Mouse (Mus musculus) lung, embryonic 15.5 days (tissue): ENCODE measurements at regions not wholly inside any gene's neighbourhood (a gene's known extent, or its start where the extent isn't known, plus 50 kb on each side); places are given as distances from the start of the nearest gene placed in this dataset.
A peak's percentile ranks its signal among the peaks of the same experiment; 100 is the strongest.

Source experiments
- ATAC-seq: fragments of 200-750 bp; cut with Nextera tagmentation; 2 replicates; pipeline ENCODE4 v1.8.0; 2017; ENCODE audit warnings: moderate number of reproducible peaks, borderline replicate concordance; ENCODE audit not compliant: low FRiP score, low TSS enrichment; ENCODE audit errors: extremely low read depth
- H3K27ac ChIP-seq: fragments of 300-500 bp; sonication (generic); 2 replicates; pipeline ENCODE4 v1.5.1; 2015; ENCODE audit warnings: moderate library complexity, mild to moderate bottlenecking, inconsistent platforms
- H3K27me3 ChIP-seq: fragments of 300-500 bp; sonication (generic); 2 replicates; pipeline ENCODE4 v1.6.1; 2015; ENCODE audit warnings: inconsistent platforms
- H3K36me3 ChIP-seq: fragments of 300-500 bp; sonication (generic); 2 replicates; pipeline ENCODE4 v1.6.1; 2015; ENCODE audit warnings: inconsistent platforms
- H3K4me1 ChIP-seq: fragments of 300-500 bp; sonication (generic); 2 replicates; pipeline ENCODE4 v1.6.1; 2015; ENCODE audit warnings: inconsistent platforms
- H3K4me2 ChIP-seq: fragments of 300-500 bp; sonication (generic); 2 replicates; pipeline ENCODE4 v1.6.1; 2015; ENCODE audit warnings: inconsistent platforms, mild to moderate bottlenecking, moderate library complexity
- H3K4me3 ChIP-seq: fragments of 300-500 bp; sonication (generic); 2 replicates; pipeline ENCODE4 v1.5.1; 2015; ENCODE audit warnings: mild to moderate bottlenecking, inconsistent platforms
- H3K9ac ChIP-seq: fragments of 300-500 bp; sonication (generic); 2 replicates; pipeline ENCODE4 v1.6.1; 2015; ENCODE audit warnings: inconsistent platforms
- H3K9me3 ChIP-seq: fragments of 300-500 bp; sonication (generic); 2 replicates; pipeline ENCODE4 v1.6.1; 2016; ENCODE audit warnings: inconsistent platforms
- WGBS: fragments of 180-500 bp; shearing (Covaris S2); methylation state at CpG from one replicate; pipeline ENCODE4 v1.1.7; 2015; 5-methylcytosine and 5-hydroxymethylcytosine counted together

GRCm38 (mm10) chr3:121880355-121880754 lies 65.3 kb upstream of the Abcd3 start:
- Histone ChIP-seq H3K4me3 (no peak overlapping the region), H3K27ac (no peak overlapping the region), H3K9me3 (no peaks in the 10 kb centered on the region), H3K4me2 (no peak overlapping the region), H3K27me3 (no peaks in the 10 kb centered on the region), H3K4me1 (peaks cover 3% of the 10 kb centered on the region), H3K9ac (no peak overlapping the region), H3K36me3 (no peaks in the 10 kb centered on the region)
- 82% methylated on average over 8 of the region's 8 CpGs for WGBS
- ATAC-seq = no peak

DNA sequence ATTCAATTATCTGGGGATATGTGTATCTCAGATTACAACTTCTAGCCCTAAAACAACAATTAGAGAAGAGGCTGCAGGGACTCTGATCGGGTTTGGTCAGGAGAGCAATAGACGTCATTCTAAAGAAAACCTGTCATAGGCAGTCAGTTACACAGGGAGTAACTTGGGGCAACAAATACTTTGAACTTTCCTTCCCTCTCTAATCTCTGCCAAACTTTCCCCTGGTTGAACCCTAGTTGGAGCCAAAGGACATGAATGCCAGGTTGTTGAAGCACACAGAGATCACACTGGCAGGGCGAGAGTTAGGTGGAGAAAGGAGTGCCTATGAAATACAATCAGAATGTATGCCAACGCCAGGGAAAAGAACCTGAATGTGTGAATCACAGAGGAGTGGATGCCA lies 60.0 kb upstream of the Abcd3 start:
- WGBS = 75% methylated on average over 4 of the region's 4 CpGs
- ATAC-seq = no peak
- Histone ChIP-seq H3K27ac (no peak overlapping the region), H3K4me3 (no peak overlapping the region), H3K36me3 (no peaks in the 10 kb centered on the region), H3K4me2 (no peak overlapping the region), H3K4me1 (no peaks in the 10 kb centered on the region), H3K27me3 (no peaks in the 10 kb centered on the region), H3K9ac (no peak overlapping the region), H3K9me3 (no peaks in the 10 kb centered on the region)

DNA sequence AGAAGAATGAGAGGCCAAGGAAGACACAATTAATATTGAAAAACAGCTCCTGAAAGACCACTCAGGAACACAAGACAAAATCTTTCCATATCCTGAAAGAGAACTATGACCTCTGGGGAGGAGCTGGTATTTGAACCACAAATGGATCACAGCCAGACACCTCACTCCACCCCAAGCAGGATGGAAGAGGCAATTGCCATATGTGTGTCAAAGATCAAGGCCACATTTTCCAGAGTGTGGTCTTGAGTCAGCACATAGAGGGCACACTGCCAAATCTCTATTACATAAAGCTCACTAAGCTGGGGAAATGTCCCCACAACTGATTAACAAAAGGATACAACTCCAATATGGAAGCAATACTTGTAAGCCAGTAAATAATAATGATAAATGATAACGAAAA lies 59.5 kb upstream of the Abcd3 start:
- ATAC-seq = peak; percentile 42; the same call in 1 of the 2 replicates
- 80% methylated on average over 1 of the region's 1 CpGs for WGBS
- Histone ChIP-seq H3K9me3 (no peaks in the 10 kb centered on the region), H3K4me3 (no peak overlapping the region), H3K4me2 (no peak overlapping the region), H3K36me3 (no peaks in the 10 kb centered on the region), H3K27me3 (no peaks in the 10 kb centered on the region), H3K27ac (no peak overlapping the region), H3K9ac (no peak overlapping the region), H3K4me1 (no peaks in the 10 kb centered on the region)

GRCm38 (mm10) chr3:121873572-121873971 lies 58.5 kb upstream of the Abcd3 start:
- Histone ChIP-seq H3K36me3 (no peaks in the 10 kb centered on the region), H3K4me1 (no peaks in the 10 kb centered on the region), H3K27ac (no peak overlapping the region), H3K4me3 (no peak overlapping the region), H3K27me3 (no peaks in the 10 kb centered on the region), H3K9me3 (no peaks in the 10 kb centered on the region), H3K9ac (no peak overlapping the region), H3K4me2 (no peak overlapping the region)
- no peak for ATAC-seq
- WGBS = 90% methylated on average over 2 of the region's 2 CpGs

GRCm38 (mm10) chr3:121872685-121873084 lies 57.6 kb upstream of the Abcd3 start:
- Histone ChIP-seq H3K4me3 (no peak overlapping the region), H3K36me3 (no peaks in the 10 kb centered on the region), H3K4me1 (no peaks in the 10 kb centered on the region), H3K9ac (no peak overlapping the region), H3K27ac (no peak overlapping the region), H3K4me2 (no peak overlapping the region), H3K27me3 (no peaks in the 10 kb centered on the region), H3K9me3 (no peaks in the 10 kb centered on the region)
- no peak for ATAC-seq
- WGBS = 76% methylated on average over 3 of the region's 3 CpGs

GRCm38 (mm10) chr3:121871795-121872194 lies 56.7 kb upstream of the Abcd3 start:
- H3K4me2 ChIP-seq = no peak overlapping the region
- H3K4me3 ChIP-seq = no peak overlapping the region
- H3K4me1 ChIP-seq = no peaks in the 10 kb centered on the region
- ATAC-seq = no peak
- no peaks in the 10 kb centered on the region for H3K9me3 ChIP-seq
- H3K36me3 ChIP-seq = no peaks in the 10 kb centered on the region
- H3K27me3 ChIP-seq = no peaks in the 10 kb centered on the region
- WGBS = 75% methylated on average over 4 of the region's 4 CpGs
- H3K27ac ChIP-seq = no peak overlapping the region
- no peak overlapping the region for H3K9ac ChIP-seq

GRCm38 (mm10) chr3:121870726-121871125 lies 55.6 kb upstream of the Abcd3 start:
- H3K9me3 ChIP-seq = no peaks in the 10 kb centered on the region
- WGBS = 84% methylated on average over 6 of the region's 6 CpGs
- peaks cover 2% of the 10 kb centered on the region for H3K4me1 ChIP-seq
- H3K4me3 ChIP-seq = no peak overlapping the region
- no peaks in the 10 kb centered on the region for H3K27me3 ChIP-seq
- H3K4me2 ChIP-seq = no peak overlapping the region
- no peak overlapping the region for H3K27ac ChIP-seq
- no peak for ATAC-seq
- no peak overlapping the region for H3K9ac ChIP-seq
- no peaks in the 10 kb centered on the region for H3K36me3 ChIP-seq

DNA sequence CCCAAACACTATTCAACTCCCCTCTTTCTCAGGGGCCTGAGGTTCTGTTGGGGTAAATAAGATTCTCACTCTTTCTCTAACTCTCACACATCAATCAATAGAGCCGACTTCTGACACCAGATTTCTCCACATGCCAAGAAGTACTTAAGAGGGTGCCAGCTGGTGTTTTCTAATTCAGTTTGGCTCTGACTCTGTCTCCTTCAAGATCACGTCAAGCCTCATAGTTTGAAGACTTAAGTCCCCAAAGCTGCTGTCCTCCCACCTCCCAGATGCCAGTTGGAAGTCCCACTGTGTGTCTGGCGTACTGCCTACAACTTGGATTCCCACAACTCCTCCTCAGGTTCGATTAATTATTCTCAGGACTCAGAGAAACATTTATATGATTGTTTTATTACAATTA lies 54.6 kb upstream of the Abcd3 start:
- WGBS = 40% methylated on average over 4 of the region's 4 CpGs

GRCm38 (mm10) chr3:121867301-121867700 lies 52.2 kb upstream of the Abcd3 start:
- Histone ChIP-seq H3K9me3 (no peaks in the 10 kb centered on the region), H3K4me1 (peaks cover 9% of the 10 kb centered on the region), H3K4me2 (no peak overlapping the region), H3K4me3 (no peak overlapping the region), H3K9ac (no peak overlapping the region), H3K27ac (no peak overlapping the region), H3K36me3 (no peaks in the 10 kb centered on the region), H3K27me3 (no peaks in the 10 kb centered on the region)
- ATAC-seq = no peak
- 28% methylated on average over 5 of the region's 5 CpGs for WGBS

More for the DNA sequence above, 54.6 kb upstream of the Abcd3 start:
- Histone ChIP-seq H3K9me3 (no peaks in the 10 kb centered on the region), H3K4me1 (peaks cover 6% of the 10 kb centered on the region), H3K27ac (no peak overlapping the region), H3K4me2 (no peak overlapping the region), H3K36me3 (no peaks in the 10 kb centered on the region), H3K4me3 (no peak overlapping the region), H3K9ac (no peak overlapping the region), H3K27me3 (no peaks in the 10 kb centered on the region)
- no peak for ATAC-seq

DNA sequence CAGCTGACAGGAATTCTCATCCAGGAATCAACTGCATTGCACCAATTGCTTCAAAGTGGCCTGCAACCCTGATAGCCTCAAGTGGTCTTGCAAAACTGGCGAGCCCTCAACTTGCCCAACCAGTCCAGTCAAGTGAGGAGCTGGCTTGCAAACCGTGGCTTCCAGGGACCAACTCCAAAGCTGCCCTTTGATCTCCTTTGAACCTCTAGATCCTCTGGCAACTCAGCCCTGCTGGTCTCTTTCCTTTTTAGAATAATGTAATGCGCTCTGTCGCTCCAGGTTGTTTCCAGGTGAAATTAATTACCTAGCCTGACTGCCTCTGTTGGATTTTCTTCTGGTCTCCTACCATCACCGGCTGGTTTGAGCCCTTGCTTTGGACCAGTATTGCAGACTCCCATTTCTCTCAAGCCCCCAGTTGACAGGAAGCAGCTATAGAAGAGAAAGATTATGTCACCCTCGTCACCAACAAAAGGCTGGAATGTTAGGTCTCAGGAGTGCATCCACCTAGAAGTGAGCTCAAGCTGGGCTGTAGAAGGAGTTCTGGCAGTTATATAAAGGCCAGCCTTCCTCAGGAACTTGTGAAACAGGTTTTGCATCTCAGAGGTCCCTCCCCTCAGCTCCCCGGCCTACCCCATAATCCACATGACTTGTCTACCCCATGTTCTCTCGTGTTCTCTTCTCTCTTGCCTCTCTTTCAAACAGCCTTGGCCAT lies 49.8 kb upstream of the Abcd3 start:
- peaks cover 9% of the 10 kb centered on the region for H3K4me1 ChIP-seq
- 35% methylated on average over 8 of the region's 8 CpGs for WGBS
- H3K9ac ChIP-seq = no peak overlapping the region
- no peak overlapping the region for H3K4me3 ChIP-seq
- H3K27ac ChIP-seq = peak overlapping the region; percentile 85
- H3K36me3 ChIP-seq = no peaks in the 10 kb centered on the region
- peak overlapping the region; percentile 33; the same call in 1 of the 2 replicates for H3K4me2 ChIP-seq
- no peaks in the 10 kb centered on the region for H3K9me3 ChIP-seq
- ATAC-seq = peak; percentile 81; the same call in 1 of the 2 replicates
- no peaks in the 10 kb centered on the region for H3K27me3 ChIP-seq
